In genomic region chr9:123941316-123941715, GRCm38 (mm10) we compare ENCODE assay signal across 12 mouse cellular contexts. TPM values are rescaled to one million over a fixed set of nuclear protein-coding genes. Genes with fewer than 3 reads are reported as not detected.
A peak's percentile ranks its signal among the peaks of the same experiment; 100 is the strongest.
DNase-seq lines count a peak whose midpoint lies in the region; ATAC-seq and TF ChIP-seq lines count a peak whose summit lies in the region.
"Had no signal": no experiment of that assay in that cellular context is flagged by ENCODE, and none has a peak within 500 bp of the region (broad histone marks: within the 10 kb centered on the region; RNA-seq: fewer than 3 reads in every experiment).

No protein-coding gene starts in this region.

- TF ChIP-seq POLR2A in CH12.LX (IDR thresholded peaks at IDR 0.05; ENCODE audit: low read depth, low read length) = no peak

- H3K79me2 ChIP-seq in CH12.LX (replicated peaks; ENCODE audit: control insufficient read depth, extremely low read depth, insufficient read depth, poor library complexity, severe bottlenecking) = no peaks in the 10 kb centered on the region

- no peaks in the 10 kb centered on the region for H3K9me3 ChIP-seq in CH12.LX (replicated peaks; ENCODE audit: low read length)
- no peaks in the 10 kb centered on the region for H3K9me3 ChIP-seq in heart, embryonic 15.5 days (replicated peaks)
- H3K9me3 ChIP-seq in forebrain, embryonic 14.5 days (replicated peaks; ENCODE audit: control insufficient read depth, low read length) = no peaks in the 10 kb centered on the region
- H3K9me3 ChIP-seq: hindbrain, embryonic 13.5 days had no signal

- no peak overlapping the region for H3K4me3 ChIP-seq in CH12.LX (replicated peaks in 1 of 3; ENCODE audit: low read depth in 2 of 3, low read length in 2 of 3, poor library complexity in 1 of 3)
- H3K4me3 ChIP-seq in heart, embryonic 15.5 days = no peak overlapping the region
- no peak overlapping the region for H3K4me3 ChIP-seq in forebrain, embryonic 14.5 days (ENCODE audit: low read depth, low read length)
- H3K4me3 ChIP-seq: hindbrain, embryonic 13.5 days had no signal

- no peak for TF ChIP-seq CTCF in CH12.LX (conservative IDR thresholded peaks at IDR 0.05 in 1 of 2, IDR thresholded peaks at IDR 0.05 in 1 of 2; ENCODE audit: low read depth in 2 of 2, low read length in 2 of 2)

- peak overlapping the region; percentile 32; the same call in 1 of the 2 replicates for H3K4me2 ChIP-seq in CH12.LX (ENCODE audit: insufficient read depth, low read depth, poor library complexity, severe bottlenecking)
- H3K4me2 ChIP-seq in heart, embryonic 15.5 days = no peak overlapping the region
- no peak overlapping the region for H3K4me2 ChIP-seq in forebrain, embryonic 14.5 days (ENCODE audit: low read length)
- H3K4me2 ChIP-seq: hindbrain, embryonic 13.5 days had no signal

- 45% methylated on average over 2 of the region's 2 CpGs for WGBS in heart, embryonic 15.5 days
- 80% methylated on average over 2 of the region's 2 CpGs for WGBS in forebrain, embryonic 14.5 days

- dilution Hi-C loops in CH12.LX (cut with MboI; ENCODE audit: extremely low pct_ligation_motif_present, extremely low pct_unique_long_range_greater_than_20kb, low sequenced_read_pairs) = no loop called here

- H3K4me1 ChIP-seq in CH12.LX (ENCODE audit: control insufficient read depth in 1 of 2, insufficient read depth in 2 of 2) = peaks cover 24 to 57% of the 10 kb centered on the region in 2 experiments
- H3K4me1 ChIP-seq in heart, embryonic 15.5 days (replicated peaks) = no peaks in the 10 kb centered on the region
- no peaks in the 10 kb centered on the region for H3K4me1 ChIP-seq in forebrain, embryonic 14.5 days (ENCODE audit: control insufficient read depth, insufficient read depth, low read length)
- H3K4me1 ChIP-seq: hindbrain, embryonic 13.5 days had no signal

- ATAC-seq in heart, embryonic 15.5 days (replicated peaks; ENCODE audit: insufficient number of reproducible peaks, insufficient read depth, low FRiP score, low read depth) = 0 out of 2 replicates have a peak, but pooled peaks have one; percentile 7
- no peak for ATAC-seq in forebrain, embryonic 14.5 days

- no peaks in the 10 kb centered on the region for H3K27me3 ChIP-seq in CH12.LX (replicated peaks)
- no peaks in the 10 kb centered on the region for H3K27me3 ChIP-seq in heart, embryonic 15.5 days
- H3K27me3 ChIP-seq in forebrain, embryonic 14.5 days (replicated peaks; ENCODE audit: control insufficient read depth, insufficient read depth, low read length) = no peaks in the 10 kb centered on the region
- H3K27me3 ChIP-seq: hindbrain, embryonic 13.5 days had no signal

- 0 out of 2 replicates have a peak overlapping the region, but pooled peaks have one; percentile 40 for H3K9ac ChIP-seq in CH12.LX (ENCODE audit: insufficient read depth, low read depth)
- H3K9ac ChIP-seq in heart, embryonic 15.5 days = no peak overlapping the region
- H3K9ac ChIP-seq in forebrain, embryonic 14.5 days (ENCODE audit: low read length) = no peak overlapping the region
- H3K9ac ChIP-seq: hindbrain, embryonic 13.5 days had no signal

- peak; percentile 92 for TF ChIP-seq EP300 in CH12.LX (IDR thresholded peaks at IDR 0.05; ENCODE audit: low read length)

- no peak; the same call in 1 of the 2 replicates for TF ChIP-seq RAD21 in CH12.LX (IDR thresholded peaks at IDR 0.05; ENCODE audit: low read depth, low read length)

- H3K36me3 ChIP-seq in CH12.LX (replicated peaks in 1 of 2; ENCODE audit: control insufficient read depth in 1 of 2, insufficient read depth in 1 of 2, low read length in 1 of 2) = no peaks in the 10 kb centered on the region
- H3K36me3 ChIP-seq in heart, embryonic 15.5 days = no peaks in the 10 kb centered on the region
- H3K36me3 ChIP-seq in forebrain, embryonic 14.5 days (ENCODE audit: control insufficient read depth, insufficient read depth, low read length) = no peaks in the 10 kb centered on the region
- H3K36me3 ChIP-seq: hindbrain, embryonic 13.5 days had no signal

- DNase-seq in layer of hippocampus, adult 9-11 months = peak; percentile 71
- DNase-seq in layer of hippocampus, adult 8-10 months (ENCODE audit: low spot score in 2 of 2) = no peak
- peak; percentile 80 for DNase-seq in CH12.LX (ENCODE audit: extremely low read depth)
- DNase-seq in lung, postnatal 25 days (ENCODE audit: low spot score) = peak; percentile 41
- no peak for DNase-seq in frontal cortex, adult 2 months (ENCODE audit: extremely low spot score in 1 of 2, low spot score in 1 of 2)
- no peak for DNase-seq in forebrain, embryonic 14.5 days (ENCODE audit: low spot score)
- DNase-seq in cerebellum, adult 9-10 months = no peak
- DNase-seq: cerebellum, adult 11 months had no signal

- in situ Hi-C loops in CH12.LX (cut with MboI; ENCODE audit: low pct_ligation_motif_present, low pct_unique_long_range_greater_than_20kb, low sequenced_read_pairs) = no loop called here

- H3K27ac ChIP-seq in CH12.LX (ENCODE audit: insufficient read depth, low read depth) = peak overlapping the region; percentile 48
- 0 out of 2 replicates have a peak overlapping the region, but pooled peaks have one; percentile 6 for H3K27ac ChIP-seq in heart, embryonic 15.5 days
- H3K27ac ChIP-seq in forebrain, embryonic 14.5 days (ENCODE audit: low read depth, low read length) = no peak overlapping the region
- H3K27ac ChIP-seq: hindbrain, embryonic 13.5 days had no signal

TF ChIP-seq in CH12.LX, 34 proteins besides CTCF, POLR2A, EP300 and RAD21:
- TF ChIP-seq MAFK (IDR thresholded peaks at IDR 0.05; ENCODE audit: insufficient replicate concordance, low read length) (0 out of 2 replicates have a peak, but pooled peaks have one; percentile 18), HCFC1 (IDR thresholded peaks at IDR 0.05; ENCODE audit: low read depth, low read length) (no peak), GABPA (IDR thresholded peaks at IDR 0.05; ENCODE audit: insufficient replicate concordance, low read depth, low read length) (no peak), RCOR1 (conservative IDR thresholded peaks at IDR 0.05; ENCODE audit: low read depth, low read length) (peak; percentile 73), MXI1 (IDR thresholded peaks at IDR 0.05; ENCODE audit: low read depth, low read length) (no peak), MAX (IDR thresholded peaks at IDR 0.05; ENCODE audit: low read length) (no peak), NRF1 (IDR thresholded peaks at IDR 0.05; ENCODE audit: low read depth, low read length) (no peak), BHLHE40 (IDR thresholded peaks at IDR 0.05; ENCODE audit: low read depth, low read length) (peak; percentile 42; the same call in 1 of the 2 replicates), TCF12 (IDR thresholded peaks at IDR 0.05; ENCODE audit: low read depth, low read length) (0 out of 2 replicates have a peak, but pooled peaks have one; percentile 62), POLR2AphosphoS2 (IDR thresholded peaks at IDR 0.05; ENCODE audit: low read depth, low read length) (no peak), CHD2 (IDR thresholded peaks at IDR 0.05; ENCODE audit: low read length) (peak; percentile 47; the same call in 1 of the 2 replicates), NELFE (IDR thresholded peaks at IDR 0.05; ENCODE audit: low read depth, low read length) (no peak), MYC (IDR thresholded peaks at IDR 0.05; ENCODE audit: low read depth, low read length) (no peak), KAT2A (IDR thresholded peaks at IDR 0.05; ENCODE audit: insufficient replicate concordance, low read length) (no peak), SIN3A (IDR thresholded peaks at IDR 0.05; ENCODE audit: low read length) (no peak), ETS1 (conservative IDR thresholded peaks at IDR 0.05; ENCODE audit: low read depth, low read length) (peak; percentile 88), JUN (IDR thresholded peaks at IDR 0.05; ENCODE audit: insufficient read depth, low read depth, low read length) (0 out of 2 replicates have a peak, but pooled peaks have one; percentile 26), ZKSCAN1 (IDR thresholded peaks at IDR 0.05; ENCODE audit: borderline replicate concordance, low read depth, low read length) (no peak), IRF4 (IDR thresholded peaks at IDR 0.05; ENCODE audit: low read depth, low read length) (peak; percentile 79), E2F4 (IDR thresholded peaks at IDR 0.05; ENCODE audit: insufficient replicate concordance, low read depth, low read length) (no peak), ELF1 (IDR thresholded peaks at IDR 0.05; ENCODE audit: low read depth, low read length) (no peak), USF2 (conservative IDR thresholded peaks at IDR 0.05; ENCODE audit: low read depth, low read length) (no peak), TBP (conservative IDR thresholded peaks at IDR 0.05; ENCODE audit: low read depth, low read length) (0 out of 2 replicates have a peak, but pooled peaks have one; percentile 39), MEF2A (IDR thresholded peaks at IDR 0.05; ENCODE audit: borderline replicate concordance, low read depth, low read length) (peak; percentile 89; the same call in 1 of the 2 replicates), CHD1 (IDR thresholded peaks at IDR 0.05; ENCODE audit: low read depth, low read length) (no peak), PAX5 (IDR thresholded peaks at IDR 0.05; ENCODE audit: low read length) (no peak), UBTF (IDR thresholded peaks at IDR 0.05; ENCODE audit: low read depth, low read length) (no peak), JUND (conservative IDR thresholded peaks at IDR 0.05; ENCODE audit: low read depth, low read length) (peak; percentile 59), MAZ (IDR thresholded peaks at IDR 0.05; ENCODE audit: low read depth, low read length) (no peak), SMC3 (IDR thresholded peaks at IDR 0.05; ENCODE audit: low read depth, low read length) (no peak; the same call in 1 of the 2 replicates)

RNA-seq across cellular contexts. Expression of gene Ccr1, which starts 27.2 kb away (rescaled TPM):
- total RNA-seq in layer of hippocampus, adult 8-10 months (2022) = under 1 TPM; 0.11 to 0.16 (median 0.14) TPM
- 1.6 TPM in 2 replicates for total RNA-seq in CH12.LX (2012; rRNA removed)
- 4.9 and 5.8 TPM in 2 replicates for total RNA-seq in CH12.LX (2014; rRNA removed)
- 1.2 and 1.6 TPM in 2 replicates for polyA plus RNA-seq in CH12.LX (2012; ENCODE audit: insufficient read length, low read depth)
- 1.9 TPM in 2 replicates for polyA plus RNA-seq in heart, embryonic 15.5 days (2015; fragmentation: Nextera tagmentation; extraction: Ambion mirVana)
- polyA plus RNA-seq in frontal cortex, adult 2 months (2012; rRNA removed) = 0.13 and 0.30 TPM in 2 replicates
- polyA plus RNA-seq in forebrain, embryonic 14.5 days (2014; fragmentation: Nextera tagmentation; extraction: Ambion mirVana) = 1.0 and 1.1 TPM in 2 replicates

RNA-seq across cellular contexts. Expression of gene Ccr1l1, which starts 36.9 kb away (rescaled TPM):
- total RNA-seq in layer of hippocampus, adult 8-10 months (2022) = not detected
- total RNA-seq in CH12.LX (2012; rRNA removed) (0.08 and 0.25 TPM in 2 replicates), CH12.LX (2014; rRNA removed) (not detected in 2 replicates)
- polyA plus RNA-seq in CH12.LX (2012; ENCODE audit: insufficient read length, low read depth) = not detected in 2 replicates
- not detected in 2 replicates for polyA plus RNA-seq in heart, embryonic 15.5 days (2015; fragmentation: Nextera tagmentation; extraction: Ambion mirVana)
- polyA plus RNA-seq in frontal cortex, adult 2 months (2012; rRNA removed) = 0.23 TPM in 1 of 2 replicates, not detected in the other
- not detected in 2 replicates for polyA plus RNA-seq in forebrain, embryonic 14.5 days (2014; fragmentation: Nextera tagmentation; extraction: Ambion mirVana)
- polyA plus RNA-seq: hindbrain, embryonic 13.5 days; limb, embryonic 11.5 days; stomach, embryonic 16.5 days had no signal

Comparison
In these comparisons a context has a peak if more than half of its experiments do, and no peak if none do; other contexts are left out.
1. DNase-seq: peak in layer of hippocampus, adult 9-11 months (single experiment), CH12.LX (single experiment) and lung, postnatal 25 days (single experiment); none in layer of hippocampus, adult 8-10 months (0 of 2), frontal cortex, adult 2 months (0 of 2), forebrain, embryonic 14.5 days (single experiment) and cerebellum, adult 9-10 months (single experiment).